Mouse (Mus musculus): ENCODE measurements at regions not wholly inside any gene's neighbourhood (a gene's known extent, or its start where the extent isn't known, plus 50 kb on each side); places are given as distances from the start of the nearest gene placed in this dataset.

- no peak for DNase-seq (ENCODE audit: low read depth, low spot score)
These were observed 1820.8 kb upstream of the Acvr2a start for GRCm38 (mm10) chr2:46993126-46993525.

- no peak for DNase-seq (ENCODE audit: low read depth, low spot score)
These were observed 1821.2 kb upstream of the Acvr2a start for GRCm38 (mm10) chr2:46992672-46993071.

- DNase-seq (ENCODE audit: low read depth, low spot score), result no peak
These were observed 1827.2 kb upstream of the Acvr2a start for GRCm38 (mm10) chr2:46986689-46987088.

GRCm38 (mm10) chr2:46985915-46986672, 1827.8 kb upstream of the Acvr2a start:
- DNase-seq (ENCODE audit: low read depth, low spot score), result no peak

- no peak for DNase-seq (ENCODE audit: low read depth, low spot score)
These were observed 1823.7 kb upstream of the Zeb2 start for GRCm38 (mm10) chr2:46940628-46941530.

- no peak for DNase-seq (ENCODE audit: low read depth, low spot score)
These were observed 1815.6 kb upstream of the Zeb2 start for GRCm38 (mm10) chr2:46932831-46933230.

GRCm38 (mm10) chr2:46924189-46924588, 1807.0 kb upstream of the Zeb2 start:
- DNase-seq (ENCODE audit: low read depth, low spot score), result no peak

- DNase-seq (ENCODE audit: low read depth, low spot score), result no peak
These were observed 1796.3 kb upstream of the Zeb2 start for GRCm38 (mm10) chr2:46913496-46913895.

GRCm38 (mm10) chr2:46883216-46883615, 1766.0 kb upstream of the Zeb2 start:
- DNase-seq (ENCODE audit: low read depth, low spot score), result peak; percentile 40

- no peak for DNase-seq (ENCODE audit: low read depth, low spot score)
These were observed 1753.6 kb upstream of the Zeb2 start for GRCm38 (mm10) chr2:46870772-46871171.
